Mouse (Mus musculus) kidney, adult 8-10 months (tissue): ENCODE data around the gene 1110051M20Rik.

Experiments
- DNase-seq, 2 experiments: peaks; one replicate each; pipeline ENCODE4 v3.0.0; 2022

The 1110051M20Rik gene

DNA sequence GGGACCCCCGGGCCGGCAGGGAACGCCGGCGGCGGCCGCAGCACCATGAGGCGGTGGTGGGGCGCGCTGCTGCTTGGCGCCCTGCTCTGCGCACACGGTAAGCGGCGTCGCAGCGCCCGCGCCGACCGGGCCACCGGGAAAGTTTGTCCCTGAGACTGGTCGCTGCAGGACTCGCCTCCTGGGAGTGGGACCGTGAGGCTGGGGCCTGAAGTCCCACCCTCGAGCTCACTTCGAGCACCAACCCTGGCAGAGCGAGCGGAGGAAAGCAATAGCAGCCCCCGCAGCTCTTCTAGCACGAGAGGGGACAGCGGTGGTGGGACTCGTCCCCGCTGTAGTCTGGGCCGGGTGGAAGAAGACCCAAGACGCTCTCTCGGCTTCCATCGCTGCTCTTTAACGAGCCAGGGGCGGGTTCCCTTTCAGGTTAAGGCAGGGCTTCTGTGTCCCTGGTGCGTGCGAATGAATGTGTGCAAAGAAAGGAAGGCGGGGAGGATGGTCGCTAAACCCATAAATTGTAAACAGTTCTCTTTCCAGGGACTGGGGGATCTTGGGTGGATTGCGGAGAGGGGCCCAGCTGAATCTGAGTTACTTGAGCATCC, 13.2 kb upstream of the 1110051M20Rik start:
- peak in 1 of 2 experiments; percentile 17 for DNase-seq

DNA sequence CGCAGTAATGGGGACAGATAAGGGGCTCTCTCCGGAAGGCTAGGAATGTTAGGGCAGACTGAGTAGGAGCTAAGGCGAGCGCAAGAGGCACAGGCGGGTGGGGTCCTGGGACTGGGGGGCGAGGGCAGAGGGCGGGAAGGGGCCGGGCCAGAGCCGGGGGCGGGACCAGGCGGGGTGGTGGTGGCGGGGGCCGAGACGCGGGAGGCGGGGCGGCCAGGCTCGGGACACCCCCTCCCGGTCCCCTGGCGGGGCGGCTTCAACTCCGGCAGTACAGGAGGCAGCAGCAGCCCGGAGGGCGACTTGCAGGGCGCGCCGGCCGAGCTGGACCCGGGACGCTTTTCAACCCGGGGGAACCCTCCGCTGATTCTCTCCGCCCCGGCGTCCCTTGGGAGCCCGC, 12.8 kb upstream of the 1110051M20Rik start, which contains the start of gene Lrp4:
Gene Lrp4, plus strand, starts transcription at position 253 of the 397 bp plus-strand sequence.
- peak; percentile 44 to 62 for DNase-seq

DNA sequence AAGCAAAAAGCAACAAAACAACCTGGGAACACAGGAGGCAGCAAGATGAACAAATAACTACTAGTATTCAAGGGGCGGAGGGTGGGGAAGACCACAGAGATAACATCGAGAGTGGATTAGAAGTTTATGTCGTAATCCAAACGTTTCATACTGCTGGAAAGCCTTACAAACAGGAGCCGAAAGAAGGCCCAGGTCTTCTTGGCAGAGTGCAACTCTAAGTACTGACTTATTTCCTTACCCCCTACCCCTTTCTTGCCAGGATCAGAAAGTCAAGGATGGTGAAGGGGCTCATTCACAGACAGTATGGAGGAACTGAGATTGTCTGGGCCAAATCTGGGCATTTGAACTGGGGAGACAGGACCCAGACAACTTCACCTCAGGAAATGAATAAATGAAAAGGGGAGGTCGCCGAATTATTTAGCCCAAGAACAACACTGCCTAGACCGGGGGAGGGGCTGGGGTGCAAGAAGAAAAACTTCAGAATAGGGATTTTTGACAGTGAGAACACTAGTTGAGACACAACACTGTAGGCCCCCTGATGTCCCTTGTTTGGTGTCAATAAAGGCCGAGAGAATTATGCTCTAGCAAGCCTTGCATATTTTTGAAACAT, 12.1 kb upstream of the 1110051M20Rik start:
- DNase-seq: no peak

GRCm38 (mm10) chr2:91455826-91456225, 11.3 kb upstream of the 1110051M20Rik start:
- peak; percentile 26 to 60 for DNase-seq

- no peak for DNase-seq
Measured at GRCm38 (mm10) chr2:91454434-91454833, 9.9 kb upstream of the 1110051M20Rik start.

DNA sequence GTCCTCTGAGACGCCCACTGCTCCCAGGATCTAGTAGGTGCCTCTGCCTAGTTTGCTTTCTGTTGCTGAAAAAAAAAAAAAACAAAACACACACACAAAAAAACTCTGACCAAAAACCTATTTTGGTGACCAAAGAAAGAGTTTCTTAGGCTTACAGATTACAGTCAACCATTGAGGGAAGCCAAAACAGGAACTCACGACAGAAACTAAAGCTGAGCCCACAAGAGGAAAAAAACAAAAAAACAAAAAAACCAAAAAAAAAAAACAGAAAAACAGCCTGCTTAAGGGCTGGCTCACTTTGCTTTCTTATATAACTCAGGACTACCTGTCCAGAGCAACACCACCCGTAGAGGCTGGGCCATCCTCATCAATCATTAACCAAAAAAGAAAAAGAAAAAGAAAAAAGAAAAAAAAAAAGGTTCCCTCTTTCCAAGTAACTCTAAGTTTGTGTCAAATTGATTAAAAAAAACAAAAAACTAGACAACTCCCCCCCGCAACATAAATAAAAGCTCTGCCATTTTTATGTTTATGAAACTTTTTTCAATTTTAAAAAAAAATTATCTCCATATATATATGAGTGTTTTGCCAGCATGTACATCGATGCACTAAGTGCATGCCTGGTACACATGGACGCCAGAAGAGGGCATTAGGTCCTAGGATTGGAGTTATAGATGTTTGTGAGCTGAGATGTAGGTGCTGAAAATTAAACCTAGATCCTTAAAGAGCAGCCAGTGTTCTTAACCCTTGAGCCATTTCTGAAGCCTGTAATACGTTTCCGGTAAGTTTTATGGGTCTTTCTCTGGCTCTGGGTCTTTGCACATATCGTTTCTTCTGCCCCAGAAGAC, 8.9 kb upstream of the 1110051M20Rik start:
- DNase-seq: peak in 1 of 2 experiments; percentile 38

DNA sequence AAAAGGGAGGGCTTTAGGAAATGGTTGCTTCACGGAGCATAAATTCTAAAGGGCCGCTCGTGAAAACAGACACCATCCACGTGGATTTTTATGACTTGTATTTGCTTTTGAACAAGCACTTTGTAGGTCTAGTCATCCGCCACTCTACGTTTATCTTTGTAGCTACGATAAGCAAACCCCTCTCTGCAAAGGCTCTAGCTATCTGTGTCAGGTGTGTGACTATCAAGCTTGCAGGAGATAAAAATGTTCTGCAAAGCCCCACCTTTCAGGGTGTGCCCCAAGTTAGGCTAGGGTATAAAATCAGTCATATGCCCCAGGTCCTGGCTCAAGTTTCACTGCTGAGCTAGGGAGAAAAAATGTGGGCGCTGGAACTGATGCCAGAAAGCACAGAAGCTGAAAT, 8.2 kb upstream of the 1110051M20Rik start:
- DNase-seq: peak; percentile 22 to 25

DNA sequence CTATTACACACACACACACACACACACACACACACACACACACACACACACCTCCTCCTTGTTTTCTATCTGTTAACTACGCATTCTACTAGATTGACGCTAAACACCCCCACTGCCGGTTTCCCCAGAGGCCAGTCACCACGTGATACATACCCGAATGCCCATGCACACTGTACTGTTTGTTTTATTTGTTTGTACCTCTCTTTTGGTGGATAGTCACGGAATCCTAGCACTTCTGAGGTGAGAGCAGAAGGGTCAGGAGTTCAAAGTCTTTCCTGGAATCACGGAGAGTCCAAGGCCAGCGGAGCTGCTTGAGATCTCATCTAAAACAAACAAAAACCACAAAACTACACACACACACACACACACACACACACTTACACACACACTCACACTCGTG, 5.8 kb upstream of the 1110051M20Rik start:
- DNase-seq: peak; percentile 47 to 58

DNA sequence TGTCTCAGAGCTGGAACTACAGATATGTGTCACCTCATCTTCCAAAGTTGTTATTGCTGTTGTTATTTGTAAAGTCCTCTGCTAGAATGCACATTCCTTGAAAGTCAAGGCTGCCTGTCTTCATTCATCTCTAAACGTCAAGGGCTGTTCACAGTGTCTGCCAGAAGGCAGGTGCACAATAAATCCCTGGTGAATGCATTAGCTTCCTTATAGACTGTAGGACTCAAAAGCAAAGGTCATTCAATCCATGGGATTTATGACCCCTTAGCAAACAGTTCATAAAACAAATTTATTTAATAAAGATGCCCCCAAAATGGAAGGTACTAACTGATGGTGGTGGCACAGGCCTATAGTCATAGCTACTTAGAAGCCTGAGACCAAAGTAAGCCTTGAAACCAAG, 5.2 kb upstream of the 1110051M20Rik start:
- no peak for DNase-seq

- no peak for DNase-seq
Measured at GRCm38 (mm10) chr2:91442241-91442640, 2.3 kb downstream of the 1110051M20Rik start.

GRCm38 (mm10) chr2:91441715-91442114, 2.8 kb downstream of the 1110051M20Rik start:
- DNase-seq: no peak

DNA sequence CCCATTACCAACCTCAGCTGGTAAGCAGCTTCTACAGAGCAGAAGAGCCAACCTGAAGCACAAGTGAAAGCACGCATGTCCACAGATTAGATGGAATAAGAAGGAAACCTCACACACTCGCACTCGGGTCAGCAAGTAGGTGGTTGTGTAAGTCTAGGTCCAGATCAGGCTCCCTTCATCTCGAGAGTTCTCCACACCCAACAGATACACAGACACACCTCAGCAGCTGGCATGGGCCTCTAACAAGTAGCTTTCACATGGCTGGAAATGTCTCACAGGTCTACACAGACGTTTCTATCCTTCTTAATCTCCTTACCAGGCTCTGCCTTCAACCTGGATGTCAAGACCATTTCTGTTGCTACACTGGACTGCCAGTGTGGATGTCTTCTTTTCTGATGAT, 3.8 kb downstream of the 1110051M20Rik start:
- DNase-seq: no peak

GRCm38 (mm10) chr2:91439876-91440275, 4.6 kb downstream of the 1110051M20Rik start:
- DNase-seq: no peak

GRCm38 (mm10) chr2:91439271-91439670, 5.2 kb downstream of the 1110051M20Rik start:
- DNase-seq: no peak

- DNase-seq: no peak
Measured at GRCm38 (mm10) chr2:91437116-91437815, 7.2 kb downstream of the 1110051M20Rik start.

DNA sequence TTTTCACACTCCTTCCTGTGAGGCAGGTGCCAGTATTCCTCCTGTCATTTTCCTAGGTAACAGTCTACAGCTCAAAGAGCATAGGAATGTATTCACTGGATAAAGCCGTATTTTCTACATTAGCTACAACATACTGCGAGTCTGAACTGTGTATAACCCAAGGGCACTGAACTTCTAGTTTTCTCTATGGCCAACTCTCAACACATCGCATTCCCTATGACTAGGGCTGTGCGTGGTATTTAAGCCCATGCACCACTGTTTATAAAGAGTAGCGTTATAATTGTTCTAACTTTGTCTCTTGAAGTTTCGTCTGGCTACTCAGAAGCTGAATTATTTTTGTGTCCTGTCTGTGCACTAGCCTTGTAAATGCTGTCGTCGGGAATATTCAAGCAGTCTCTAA, 7.8 kb downstream of the 1110051M20Rik start:
- no peak for DNase-seq

- DNase-seq: no peak
Measured at GRCm38 (mm10) chr2:91430600-91430919, 13.9 kb downstream of the 1110051M20Rik start.

DNA sequence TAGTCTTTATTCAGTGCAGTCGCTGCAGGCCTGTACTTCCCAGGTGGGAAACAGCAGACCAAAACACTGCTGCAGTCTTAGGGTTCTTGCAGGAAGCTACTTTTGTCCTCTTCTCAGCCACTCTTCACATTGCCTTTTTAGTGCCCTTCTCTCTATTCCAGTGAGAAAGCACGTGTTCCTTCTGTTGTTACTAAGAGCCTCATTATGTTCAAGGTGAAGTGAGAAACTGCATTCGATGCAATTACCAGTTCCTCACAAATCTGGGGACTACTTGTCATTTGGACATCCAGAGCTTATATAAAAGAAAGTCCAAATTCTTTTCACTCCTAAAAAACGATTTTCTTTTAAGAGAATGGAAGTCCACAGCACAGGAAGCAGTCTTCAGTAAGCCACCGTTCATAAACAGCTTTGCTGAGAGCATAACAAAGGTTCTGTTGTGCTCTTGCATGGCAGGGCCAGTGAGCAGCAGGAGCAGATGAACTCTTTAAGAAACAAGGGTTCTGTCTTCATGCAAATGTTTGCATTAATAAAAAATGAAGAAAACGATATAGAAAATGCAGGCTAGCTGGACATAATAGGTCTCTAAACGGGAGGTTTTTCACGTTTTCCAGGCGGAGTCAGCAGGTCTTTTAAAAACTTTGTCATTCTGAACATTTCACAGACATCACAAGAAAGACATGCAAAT, 14.4 kb downstream of the 1110051M20Rik start:
- no peak for DNase-seq

DNA sequence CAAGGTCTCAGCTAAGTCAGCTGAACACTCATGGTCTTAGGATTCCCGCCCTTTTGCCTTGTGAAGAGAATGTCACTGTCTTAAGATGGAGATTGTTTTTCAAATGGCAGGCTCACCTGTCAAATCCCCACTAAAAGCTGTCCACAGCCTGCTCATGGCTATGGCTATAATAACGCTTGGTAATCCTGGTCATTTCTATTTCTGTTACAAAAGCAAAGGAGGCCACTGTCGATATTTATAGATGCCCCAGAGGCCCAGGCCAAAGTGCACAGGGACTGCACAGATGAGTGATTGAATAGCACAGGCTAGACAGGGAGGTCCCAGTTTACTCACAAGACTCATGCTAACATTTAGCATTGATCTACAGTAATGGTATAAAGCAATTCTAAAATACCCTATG, 15.4 kb downstream of the 1110051M20Rik start:
- DNase-seq: no peak

- no peak for DNase-seq
Measured at GRCm38 (mm10) chr2:91426321-91426720, 18.2 kb downstream of the 1110051M20Rik start.

DNA sequence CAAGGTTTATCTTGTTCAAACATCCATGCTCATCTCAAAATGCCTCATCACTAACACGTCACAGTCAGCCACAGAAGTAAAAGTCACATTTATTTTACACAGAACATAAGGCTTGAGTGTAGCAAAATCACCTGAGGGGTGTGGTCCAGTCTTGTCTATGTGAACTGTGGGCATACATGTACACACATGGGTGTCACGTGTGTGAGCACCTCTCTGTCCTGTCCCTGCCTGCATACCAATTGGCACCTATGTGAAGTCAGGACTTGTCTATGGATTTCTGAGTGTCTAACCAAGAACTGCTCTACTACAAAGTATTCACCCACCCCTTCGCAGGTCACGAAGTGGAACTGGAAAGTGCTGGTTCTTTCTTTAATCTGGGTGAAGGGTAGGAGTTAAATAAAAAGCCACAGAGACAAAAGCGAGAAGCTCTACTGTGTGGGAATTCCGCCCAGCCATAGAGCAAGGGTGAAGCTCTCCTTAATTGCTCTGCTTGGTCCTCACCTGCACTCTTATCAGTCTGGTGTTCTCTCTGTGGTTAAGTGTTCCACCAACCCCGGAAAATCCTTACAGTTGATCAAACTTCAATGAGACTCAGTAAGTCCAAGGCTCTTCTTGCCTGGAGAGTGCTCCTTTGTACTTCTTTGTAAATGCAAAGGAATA, 20.3 kb downstream of the 1110051M20Rik start:
- DNase-seq: no peak

GRCm38 (mm10) chr2:91421641-91422040, 22.9 kb downstream of the 1110051M20Rik start:
- no peak for DNase-seq
